Mouse (Mus musculus) splenic B cell, adult 2 months (primary cell): ENCODE measurements around the gene Aurkaip1.
"Not testable (repeated sequence)": the region's sequence is repeated elsewhere in the genome, so short reads cannot be mapped to it uniquely, and the experiment has no call there.

Experiments used
- DNase-seq: peaks from one replicate; pipeline ENCODE4 v3.0.0-alpha.2; 2011; ENCODE audit warnings: low read depth, low spot score
- H3K27me3 ChIP-seq: 2 replicates; pipeline ENCODE4 v1.6.1; 2012; ENCODE audit warnings: mild to moderate bottlenecking, low read length, moderate library complexity, mixed read lengths; ENCODE audit not compliant: control insufficient read depth, poor library complexity, insufficient read depth, severe bottlenecking
- H3K36me3 ChIP-seq: 2 replicates; pipeline ENCODE4 v1.6.1; 2012; ENCODE audit warnings: mild to moderate bottlenecking, low read length, moderate library complexity, mixed read lengths; ENCODE audit not compliant: control insufficient read depth, poor library complexity, insufficient read depth, severe bottlenecking

Aurkaip1 gene

DNA sequence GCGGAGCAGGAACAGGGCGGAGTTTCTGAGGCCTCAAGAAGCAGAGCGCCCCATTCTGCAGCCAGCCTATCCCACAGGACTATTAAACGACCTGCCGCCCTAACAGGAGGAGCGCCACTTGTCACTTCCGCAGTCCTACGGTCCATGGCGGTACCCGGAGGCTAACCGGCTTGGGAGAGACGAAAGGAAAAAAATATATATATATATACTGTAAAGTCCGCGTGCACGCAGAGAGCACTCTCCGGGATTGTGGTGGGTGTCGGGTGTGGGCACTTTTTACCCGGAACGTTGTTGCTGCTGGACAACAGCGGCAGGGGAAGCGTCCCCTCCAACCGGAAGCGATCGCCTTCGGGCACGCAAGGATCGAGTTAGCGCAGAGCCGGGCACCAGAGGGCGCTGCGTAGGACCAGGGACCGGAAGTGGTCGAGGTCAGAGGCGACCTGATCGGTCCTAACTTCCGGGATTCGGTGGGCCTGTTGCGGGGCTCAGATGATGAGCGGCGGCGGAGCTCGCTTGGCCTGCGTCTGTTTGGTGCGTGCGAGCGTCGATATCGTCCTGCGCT is at the start of gene Aurkaip1:
TSS of gene Aurkaip1 (plus strand) at position 68 of the 562 bp plus-strand sequence.
- Histone ChIP-seq H3K36me3 (no peaks in the 10 kb centered on the region), H3K27me3 (no peaks in the 10 kb centered on the region)
- peak; percentile 96 for DNase-seq

DNA sequence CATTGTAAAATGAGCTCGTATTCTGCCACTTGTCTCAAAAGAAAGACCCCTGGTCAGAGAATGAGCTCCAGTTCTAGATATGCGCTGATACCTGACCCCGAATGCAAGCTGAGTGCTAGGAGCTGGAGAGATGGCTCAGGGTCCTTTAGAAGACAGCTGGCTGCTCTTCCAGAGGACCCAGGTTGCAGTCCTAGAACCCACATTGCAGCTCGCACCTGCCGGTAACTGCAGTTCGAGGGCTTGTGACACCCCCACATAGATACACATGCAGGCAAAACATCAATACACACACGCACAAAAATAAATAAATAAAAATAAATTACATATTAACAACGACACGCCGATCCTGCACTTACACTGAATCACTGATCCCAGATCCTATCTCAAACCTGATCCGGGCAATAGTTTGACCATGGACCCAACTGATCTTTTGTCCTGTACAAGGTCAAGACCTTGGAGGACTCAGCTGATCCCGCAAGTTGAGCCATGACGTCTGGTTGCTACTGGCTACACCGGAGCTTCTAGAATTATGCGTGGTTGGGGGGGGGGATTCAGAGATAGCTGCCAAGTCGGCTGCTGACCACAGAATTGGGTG is 47.5 kb upstream of the Aurkaip1 start:
- no peak for DNase-seq
- H3K27me3 ChIP-seq: no peaks in the 10 kb centered on the region; the same call in 1 of the 2 replicates
- no peaks in the 10 kb centered on the region for H3K36me3 ChIP-seq

- H3K36me3 ChIP-seq: no peaks in the 10 kb centered on the region
- no peaks in the 10 kb centered on the region; the same call in 1 of the 2 replicates for H3K27me3 ChIP-seq
- DNase-seq: peak; percentile 77
Measured at GRCm38 (mm10) chr4:155784081-155784701, 46.9 kb upstream of the Aurkaip1 start.

DNA sequence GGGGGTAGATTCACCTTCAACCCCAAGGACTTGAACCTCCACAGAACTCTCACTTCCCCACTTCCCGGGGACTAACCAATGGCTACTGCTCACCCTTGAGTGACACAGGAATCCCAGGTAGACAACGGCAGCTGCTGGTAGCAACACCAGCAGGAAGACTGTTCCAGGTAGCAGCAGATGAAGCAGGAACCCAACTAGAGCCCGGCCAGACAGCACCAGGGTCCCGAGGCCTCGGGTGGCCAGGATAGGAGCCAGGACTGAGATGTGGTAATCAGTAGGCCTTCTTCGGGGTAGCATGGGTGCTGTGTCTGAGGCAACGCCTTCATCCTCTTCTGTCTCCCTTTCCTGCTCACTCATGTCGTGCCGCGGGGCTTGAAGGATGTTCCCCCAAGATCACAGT is 45.8 kb upstream of the Aurkaip1 start:
- DNase-seq: no peak
- Histone ChIP-seq H3K36me3 (no peaks in the 10 kb centered on the region), H3K27me3 (no peaks in the 10 kb centered on the region; the same call in 1 of the 2 replicates)

GRCm38 (mm10) chr4:155785819-155786218 is 45.3 kb upstream of the Aurkaip1 start, which contains the start of gene Tmem88b:
Tmem88b (minus strand) TSS chr4:155785874.
- H3K27me3 ChIP-seq: no peaks in the 10 kb centered on the region; the same call in 1 of the 2 replicates
- DNase-seq: no peak
- no peaks in the 10 kb centered on the region for H3K36me3 ChIP-seq

- H3K27me3 ChIP-seq: peaks cover 3% of the 10 kb centered on the region; the same call in 1 of the 2 replicates
- DNase-seq: no peak
- H3K36me3 ChIP-seq: no peaks in the 10 kb centered on the region
Measured at GRCm38 (mm10) chr4:155788300-155788699, 42.8 kb upstream of the Aurkaip1 start.

GRCm38 (mm10) chr4:155788833-155789232 is 42.2 kb upstream of the Aurkaip1 start:
- not testable (repeated sequence) for H3K27me3 ChIP-seq, DNase-seq, H3K36me3 ChIP-seq

DNA sequence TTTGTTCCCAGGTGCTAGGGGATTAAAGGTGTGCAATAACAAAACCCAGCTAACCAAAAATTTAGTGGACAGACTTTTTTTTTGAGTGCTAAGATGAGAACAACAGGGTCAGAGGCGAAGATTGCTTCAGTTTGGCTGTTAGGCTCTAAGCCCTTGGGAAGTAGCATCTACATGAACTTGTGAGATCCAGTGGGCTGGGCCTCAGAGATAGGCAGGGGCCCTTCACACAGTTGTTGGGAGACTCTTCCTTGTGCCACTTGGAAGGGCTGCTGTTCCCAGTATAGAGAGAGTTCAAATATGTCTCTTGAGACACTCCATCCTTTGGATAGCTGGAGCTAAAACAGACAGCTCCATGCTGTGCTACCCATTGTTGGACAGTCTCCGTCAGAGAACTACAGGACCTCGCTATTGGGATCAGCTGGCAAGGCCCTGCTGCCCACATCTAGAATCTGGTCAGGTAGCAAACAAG is 41.0 kb upstream of the Aurkaip1 start, which contains the start of gene Ankrd65:
TSS of gene Ankrd65 (plus strand) at position 419 of the 469 bp plus-strand sequence.
- Histone ChIP-seq H3K27me3 (peaks cover 3% of the 10 kb centered on the region; the same call in 1 of the 2 replicates), H3K36me3 (no peaks in the 10 kb centered on the region)
- no peak for DNase-seq

- no peak for DNase-seq
- H3K27me3 ChIP-seq: peaks cover 3% of the 10 kb centered on the region; the same call in 1 of the 2 replicates
- H3K36me3 ChIP-seq: no peaks in the 10 kb centered on the region
Measured at GRCm38 (mm10) chr4:155790650-155791161, 40.4 kb upstream of the Aurkaip1 start.

DNA sequence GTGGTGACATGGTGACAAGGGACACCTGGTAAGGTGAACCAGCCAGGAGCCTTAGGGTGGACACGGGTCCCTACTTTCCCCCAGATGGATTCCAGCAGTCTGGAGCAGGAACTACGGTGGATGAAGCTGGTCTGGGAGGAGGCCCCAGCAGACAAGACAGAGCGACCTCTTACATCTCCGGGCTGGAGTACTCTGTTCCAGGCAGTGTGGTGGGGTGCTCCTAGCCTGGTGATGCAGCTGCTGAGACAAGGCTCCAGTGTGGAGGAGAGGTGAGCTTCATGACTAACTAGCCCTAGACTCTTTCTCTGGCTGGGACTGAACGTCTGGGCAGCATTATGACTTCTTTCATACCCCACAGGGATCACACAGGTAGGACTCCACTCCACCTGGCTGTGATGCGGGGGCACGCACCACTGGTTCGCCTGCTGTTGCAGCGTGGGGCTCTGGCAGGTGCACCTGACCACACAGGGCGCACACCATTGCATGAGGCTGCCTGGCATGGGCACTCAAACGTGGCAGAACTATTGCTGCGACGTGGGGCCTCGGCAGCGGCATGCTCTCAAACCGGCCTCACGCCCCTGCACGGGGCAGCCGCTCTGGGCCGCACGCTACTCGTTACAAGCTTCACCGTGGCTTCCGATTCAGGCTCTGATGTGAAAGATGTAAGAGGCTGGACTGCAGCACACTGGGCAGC is 39.7 kb upstream of the Aurkaip1 start:
- no peak for DNase-seq
- peaks cover 3% of the 10 kb centered on the region; the same call in 1 of the 2 replicates for H3K27me3 ChIP-seq
- no peaks in the 10 kb centered on the region for H3K36me3 ChIP-seq

DNA sequence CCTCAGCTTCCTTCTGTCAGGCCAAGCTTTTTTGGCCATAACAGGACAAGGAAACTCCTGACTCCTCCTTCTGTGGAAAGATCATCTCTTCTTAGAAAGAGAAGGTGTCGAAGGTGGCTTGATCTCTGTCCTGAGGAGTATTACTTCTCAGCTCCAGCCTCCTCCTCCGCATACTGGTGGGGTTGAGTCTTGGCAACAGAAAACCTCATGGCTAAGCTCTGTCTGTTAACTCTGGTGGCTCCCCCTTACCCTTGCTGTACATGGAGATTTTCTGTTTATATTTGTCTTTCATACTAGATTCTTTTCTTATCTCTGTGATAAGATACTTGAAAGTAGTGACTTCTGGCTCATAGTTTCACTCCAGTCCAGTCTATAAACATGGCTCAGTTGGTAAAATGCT is 37.3 kb upstream of the Aurkaip1 start:
- no peaks in the 10 kb centered on the region for H3K36me3 ChIP-seq

DNA sequence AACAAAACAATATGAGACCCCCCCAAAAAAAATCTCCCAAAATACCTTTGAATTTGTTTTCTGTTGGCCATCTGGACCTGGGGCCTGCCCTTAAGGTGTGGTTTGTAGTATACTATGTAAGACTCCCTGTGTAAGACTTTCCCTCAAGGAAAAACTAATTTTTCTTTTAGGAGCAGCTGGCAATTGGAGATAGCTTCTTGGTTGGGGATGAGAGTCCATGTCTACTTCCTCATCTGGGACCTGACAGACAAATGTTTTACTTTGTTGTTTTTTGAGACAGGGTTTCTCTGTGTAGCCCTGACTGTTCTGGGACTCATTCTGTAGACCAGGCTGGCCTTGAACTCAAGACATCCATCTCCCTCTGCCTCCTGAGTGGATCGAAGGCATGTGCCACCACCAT is 29.0 kb upstream of the Aurkaip1 start:
- H3K36me3 ChIP-seq: no peaks in the 10 kb centered on the region; the same call in 1 of the 2 replicates
- no peak for DNase-seq
- H3K27me3 ChIP-seq: no peaks in the 10 kb centered on the region; the same call in 1 of the 2 replicates

More for the DNA sequence above, 37.3 kb upstream of the Aurkaip1 start:
- no peak for DNase-seq
- peaks cover 3% of the 10 kb centered on the region; the same call in 1 of the 2 replicates for H3K27me3 ChIP-seq

- Histone ChIP-seq H3K27me3 (no peaks in the 10 kb centered on the region; the same call in 1 of the 2 replicates), H3K36me3 (peaks cover 2% of the 10 kb centered on the region)
- peak; percentile 55 for DNase-seq
Measured at GRCm38 (mm10) chr4:155802741-155803339, 28.2 kb upstream of the Aurkaip1 start, which contains the start of gene Mrpl20. Mrpl20 (plus strand) TSS chr4:155802878.
